Mouse (Mus musculus) forebrain, embryonic 13.5 days (tissue): ENCODE measurements around the gene Eif4h. TPM values are rescaled to one million over a fixed set of nuclear protein-coding genes. Genes with fewer than 3 reads are reported as not detected.

Source experiments
- ATAC-seq: fragments of 200-750 bp; cut with Nextera tagmentation; 2 replicates; pipeline ENCODE4 v1.8.0; 2017
- H3K27ac ChIP-seq: fragments of 300-500 bp; sonication (generic); 2 replicates; pipeline ENCODE4 v1.5.1; 2015; ENCODE audit warnings: inconsistent platforms, mild to moderate bottlenecking, moderate library complexity
- H3K27me3 ChIP-seq: fragments of 300-500 bp; sonication (generic); 2 replicates; pipeline ENCODE4 v1.6.1; 2015; ENCODE audit warnings: mild to moderate bottlenecking, inconsistent platforms
- H3K36me3 ChIP-seq: fragments of 300-500 bp; sonication (generic); 2 replicates; pipeline ENCODE4 v1.6.1; 2015; ENCODE audit warnings: mild to moderate bottlenecking, inconsistent platforms; ENCODE audit not compliant: poor library complexity, severe bottlenecking
- H3K4me1 ChIP-seq: fragments of 300-500 bp; sonication (generic); 2 replicates; pipeline ENCODE4 v1.6.1; 2015; ENCODE audit warnings: inconsistent platforms
- H3K4me2 ChIP-seq: fragments of 300-500 bp; sonication (generic); 2 replicates; pipeline ENCODE4 v1.6.1; 2015; ENCODE audit warnings: inconsistent platforms, mild to moderate bottlenecking, moderate library complexity
- H3K4me3 ChIP-seq: fragments of 300-500 bp; sonication (generic); 2 replicates; pipeline ENCODE4 v1.5.1; 2015; ENCODE audit warnings: mild to moderate bottlenecking, inconsistent platforms
- H3K9ac ChIP-seq: fragments of 300-500 bp; sonication (generic); 2 replicates; pipeline ENCODE4 v1.6.1; 2015; ENCODE audit warnings: mild to moderate bottlenecking, inconsistent platforms
- H3K9me3 ChIP-seq: fragments of 300-500 bp; sonication (generic); replicated peaks from 2 replicates; pipeline ENCODE4 v1.6.1; 2016; ENCODE audit warnings: inconsistent platforms
- WGBS: fragments of 180-500 bp; shearing (Covaris S2); methylation state at CpG from one replicate; pipeline ENCODE4 v1.1.7; 2015; 5-methylcytosine and 5-hydroxymethylcytosine counted together
- polyA plus RNA-seq: library from polyadenylated mRNA; unstranded; fragments of >200 nt; fragmentation: Nextera tagmentation; extraction: Ambion mirVana; gene quantifications from 2 replicates; pipeline ENCODE4 v1.2.1, GENCODE M21; 2015

Gene Eif4h
- polyA plus RNA-seq = 402 and 441 TPM in 2 replicates

- Histone ChIP-seq H3K4me3 (peak within 1 kb of the TSS; percentile 99), H3K4me1 (peaks cover 25% of the 10 kb centered on the region), H3K4me2 (peak within 1 kb of the TSS; percentile 86), H3K36me3 (peaks cover 24% of the 10 kb centered on the region), H3K9me3 (no peaks in the 10 kb centered on the region), H3K9ac (peak within 1 kb of the TSS; percentile 100), H3K27me3 (no peaks in the 10 kb centered on the region), H3K27ac (peak within 1 kb of the TSS; percentile 92)
- WGBS = under 1% methylated on average over 52 of the region's 52 CpGs
- ATAC-seq = peak; percentile 93
Measured at GRCm38 (mm10) chr5:134639269-134639682, at the start of gene Eif4h. Gene Eif4h (minus strand): TSS chr5:134639490.

- Histone ChIP-seq H3K4me3 (peak overlapping the region; percentile 78), H3K9me3 (no peaks in the 10 kb centered on the region), H3K36me3 (peaks cover 26% of the 10 kb centered on the region), H3K27ac (peak overlapping the region; percentile 83), H3K9ac (peak overlapping the region; percentile 52), H3K27me3 (no peaks in the 10 kb centered on the region), H3K4me1 (peaks cover 22% of the 10 kb centered on the region), H3K4me2 (peak overlapping the region; percentile 72)
- ATAC-seq = peak; percentile 96
- WGBS = under 1% methylated on average over 38 of the region's 38 CpGs
Measured at GRCm38 (mm10) chr5:134688718-134689284, 49.5 kb upstream of the Eif4h start.

- H3K36me3 ChIP-seq = peaks cover 31% of the 10 kb centered on the region
- H3K9me3 ChIP-seq = no peaks in the 10 kb centered on the region
- peak within 1 kb of the TSS; percentile 83 for H3K27ac ChIP-seq
- peak; percentile 17 for ATAC-seq
- WGBS = under 1% methylated on average over 61 of the region's 69 CpGs
- peaks cover 22% of the 10 kb centered on the region for H3K4me1 ChIP-seq
- H3K27me3 ChIP-seq = no peaks in the 10 kb centered on the region
- H3K9ac ChIP-seq = peak within 1 kb of the TSS; percentile 92
- peak within 1 kb of the TSS; percentile 78 for H3K4me3 ChIP-seq
- H3K4me2 ChIP-seq = peak within 1 kb of the TSS; percentile 72
Measured at GRCm38 (mm10) chr5:134688086-134688717, 48.9 kb upstream of the Eif4h start, which contains the start of gene Limk1. Gene Limk1 (minus strand): TSS chr5:134688598.

DNA sequence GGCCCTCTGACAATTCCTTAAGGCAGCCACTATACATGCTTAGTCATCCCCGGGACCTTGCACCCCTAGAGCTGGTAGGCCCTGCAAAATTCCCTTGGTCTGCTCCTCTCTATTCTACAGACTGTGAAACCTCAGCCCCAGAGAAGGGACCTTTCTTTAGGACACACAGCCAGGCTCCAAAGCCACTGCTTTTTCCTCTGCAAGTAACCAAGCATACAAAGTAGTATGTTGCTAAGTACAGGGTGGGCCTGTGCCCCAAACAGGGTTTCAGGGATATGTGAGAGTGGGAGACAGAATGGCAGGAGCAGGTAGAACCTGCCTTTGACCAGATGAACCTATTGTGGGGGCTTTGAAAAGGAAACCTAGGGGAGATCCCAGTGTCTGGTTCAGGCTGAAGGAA is 47.9 kb upstream of the Eif4h start:
- peaks cover 39% of the 10 kb centered on the region for H3K36me3 ChIP-seq
- ATAC-seq = no peak
- H3K9me3 ChIP-seq = no peaks in the 10 kb centered on the region
- no peaks in the 10 kb centered on the region for H3K27me3 ChIP-seq
- H3K4me1 ChIP-seq = peaks cover 22% of the 10 kb centered on the region
- WGBS = 67% methylated on average over 1 of the region's 1 CpGs
- H3K4me2 ChIP-seq = peak overlapping the region; percentile 72
- peak overlapping the region; percentile 78 for H3K4me3 ChIP-seq
- H3K9ac ChIP-seq = peak overlapping the region; percentile 92
- no peak overlapping the region for H3K27ac ChIP-seq

GRCm38 (mm10) chr5:134686541-134686940 is 47.3 kb upstream of the Eif4h start:
- Histone ChIP-seq H3K36me3 (peaks cover 39% of the 10 kb centered on the region), H3K27me3 (no peaks in the 10 kb centered on the region), H3K4me2 (no peak overlapping the region), H3K9ac (no peak overlapping the region), H3K9me3 (no peaks in the 10 kb centered on the region), H3K4me1 (peaks cover 22% of the 10 kb centered on the region), H3K27ac (no peak overlapping the region), H3K4me3 (no peak overlapping the region)
- WGBS = 84% methylated on average over 6 of the region's 6 CpGs
- ATAC-seq = no peak

GRCm38 (mm10) chr5:134684398-134684797 is 45.1 kb upstream of the Eif4h start:
- 63% methylated on average over 2 of the region's 2 CpGs for WGBS
- ATAC-seq = no peak

GRCm38 (mm10) chr5:134683813-134684212 is 44.5 kb upstream of the Eif4h start:
- Histone ChIP-seq H3K9ac (no peak overlapping the region), H3K36me3 (peaks cover 62% of the 10 kb centered on the region), H3K4me2 (no peak overlapping the region), H3K4me3 (no peak overlapping the region), H3K9me3 (no peaks in the 10 kb centered on the region), H3K4me1 (peaks cover 15% of the 10 kb centered on the region), H3K27ac (0 out of 2 replicates have a peak overlapping the region, but pooled peaks have one; percentile 6), H3K27me3 (no peaks in the 10 kb centered on the region)
- ATAC-seq = no peak
- WGBS = 71% methylated on average over 2 of the region's 2 CpGs

More at GRCm38 (mm10) chr5:134684398-134684797, 45.1 kb upstream of the Eif4h start:
- Histone ChIP-seq H3K27me3 (no peaks in the 10 kb centered on the region), H3K4me2 (no peak overlapping the region), H3K4me1 (peaks cover 17% of the 10 kb centered on the region), H3K4me3 (no peak overlapping the region), H3K36me3 (peaks cover 58% of the 10 kb centered on the region), H3K27ac (no peak overlapping the region), H3K9me3 (no peaks in the 10 kb centered on the region), H3K9ac (no peak overlapping the region)

DNA sequence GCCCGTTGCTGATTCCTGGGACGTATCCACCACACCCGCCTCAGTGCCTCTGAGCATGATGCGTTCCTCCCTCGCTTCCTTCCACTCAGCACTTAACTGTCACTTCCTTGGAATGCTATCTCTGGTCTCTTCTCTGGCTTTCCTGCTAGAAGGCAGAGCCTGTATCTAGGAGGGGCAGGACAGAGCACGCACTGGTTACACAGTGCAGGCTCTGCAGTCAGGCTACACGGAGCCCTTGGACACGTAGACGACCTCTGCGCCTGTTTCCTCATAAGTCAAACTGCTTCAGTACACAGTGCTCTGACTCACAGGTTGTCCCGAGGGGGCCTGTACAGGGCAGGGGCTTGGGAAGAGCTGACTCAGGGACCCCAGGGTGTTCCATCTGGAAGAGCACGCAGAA is 40.9 kb upstream of the Eif4h start:
- 85% methylated on average over 12 of the region's 12 CpGs for WGBS
- Histone ChIP-seq H3K27me3 (no peaks in the 10 kb centered on the region), H3K4me1 (peaks cover 22% of the 10 kb centered on the region), H3K9me3 (no peaks in the 10 kb centered on the region), H3K36me3 (peaks cover 52% of the 10 kb centered on the region), H3K4me2 (no peak overlapping the region), H3K9ac (peak overlapping the region; percentile 43; the same call in 1 of the 2 replicates), H3K4me3 (no peak overlapping the region), H3K27ac (no peak overlapping the region)
- no peak for ATAC-seq

DNA sequence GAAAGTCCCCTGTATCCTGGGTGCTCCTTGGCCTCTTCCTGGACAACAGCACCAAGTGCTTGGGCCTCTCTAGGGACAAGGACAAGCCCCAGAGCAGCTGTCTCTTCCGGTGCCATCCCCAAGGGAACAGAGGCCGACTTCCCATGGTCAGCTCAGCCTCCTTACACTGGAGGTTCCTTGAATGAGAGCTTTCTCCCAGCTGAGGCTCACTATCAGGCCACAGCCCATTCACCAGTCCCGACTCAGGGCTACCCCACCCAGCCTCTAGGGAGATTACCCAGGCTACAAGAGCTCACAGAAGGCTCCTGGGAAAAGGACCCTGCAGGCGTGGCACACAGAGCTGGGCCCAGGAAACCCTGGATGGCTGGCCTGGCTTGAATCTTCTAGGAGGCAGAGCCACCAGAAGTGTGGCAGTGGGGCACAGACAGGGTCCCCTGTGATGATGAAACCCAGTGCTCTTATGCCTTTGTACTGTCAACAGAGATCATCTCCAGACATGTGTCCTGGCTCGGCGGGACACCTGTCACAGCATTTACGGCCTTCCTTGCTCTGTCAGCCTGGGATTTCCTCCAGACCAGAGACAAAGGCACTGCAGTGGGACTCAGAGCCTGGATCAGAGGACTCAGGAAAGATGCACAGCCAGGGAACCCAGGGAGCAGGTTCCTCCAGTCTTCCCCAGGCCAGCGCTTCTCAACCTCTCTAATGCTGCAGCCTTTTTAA is 39.7 kb upstream of the Eif4h start:
- H3K9me3 ChIP-seq = no peaks in the 10 kb centered on the region
- no peaks in the 10 kb centered on the region for H3K27me3 ChIP-seq
- H3K36me3 ChIP-seq = peaks cover 40% of the 10 kb centered on the region
- no peak for ATAC-seq
- no peak overlapping the region for H3K9ac ChIP-seq
- no peak overlapping the region for H3K27ac ChIP-seq
- no peak overlapping the region for H3K4me3 ChIP-seq
- H3K4me2 ChIP-seq = no peak overlapping the region
- H3K4me1 ChIP-seq = peaks cover 27% of the 10 kb centered on the region
- 65% methylated on average over 8 of the region's 8 CpGs for WGBS

- Histone ChIP-seq H3K4me3 (no peak overlapping the region), H3K4me2 (no peak overlapping the region), H3K4me1 (peaks cover 27% of the 10 kb centered on the region), H3K36me3 (peaks cover 31% of the 10 kb centered on the region), H3K9me3 (no peaks in the 10 kb centered on the region), H3K27me3 (no peaks in the 10 kb centered on the region), H3K27ac (no peak overlapping the region), H3K9ac (no peak overlapping the region)
- ATAC-seq = no peak
- WGBS = 79% methylated on average over 3 of the region's 3 CpGs
Measured at GRCm38 (mm10) chr5:134678031-134678430, 38.7 kb upstream of the Eif4h start.

GRCm38 (mm10) chr5:134677491-134677890 is 38.2 kb upstream of the Eif4h start:
- 81% methylated on average over 5 of the region's 5 CpGs for WGBS
- H3K27ac ChIP-seq = no peak overlapping the region

More at GRCm38 (mm10) chr5:134677491-134677890, 38.2 kb upstream of the Eif4h start:
- H3K4me3 ChIP-seq = no peak overlapping the region
- peaks cover 27% of the 10 kb centered on the region for H3K4me1 ChIP-seq
- no peak overlapping the region for H3K9ac ChIP-seq
- H3K4me2 ChIP-seq = no peak overlapping the region
- H3K36me3 ChIP-seq = peaks cover 31% of the 10 kb centered on the region
- no peaks in the 10 kb centered on the region for H3K9me3 ChIP-seq
- no peaks in the 10 kb centered on the region for H3K27me3 ChIP-seq
- no peak for ATAC-seq
